Mouse (Mus musculus) G1E (cell line): Measurements from ENCODE around the gene Bach1. TPM values are rescaled to one million over a fixed set of nuclear protein-coding genes. Genes with fewer than 3 reads are reported as not detected.

ENCODE experiments used
- ATAC-seq: 2 replicates; pipeline ENCODE4 v1.8.0; 2016; ENCODE audit warnings: mild to moderate bottlenecking; ENCODE audit not compliant: insufficient number of reproducible peaks, poor library complexity, low FRiP score, severe bottlenecking; ENCODE audit errors: extremely low read depth
- DNase-seq: peaks from one replicate; pipeline ENCODE4 v3.0.0; 2012; ENCODE audit warnings: low spot score
- H3K27me3 ChIP-seq: 2 replicates; pipeline ENCODE4 v1.6.1; 2012; ENCODE audit warnings: mild to moderate bottlenecking, low read length, inconsistent platforms; ENCODE audit not compliant: insufficient read depth
- H3K36me3 ChIP-seq: replicated peaks from 2 replicates; pipeline ENCODE3; 2012; ENCODE audit warnings: mild to moderate bottlenecking, inconsistent platforms
- H3K4me1 ChIP-seq: 2 replicates; pipeline ENCODE4 v1.6.1; 2012; ENCODE audit warnings: low read depth, low read length, inconsistent platforms, mixed read lengths; ENCODE audit not compliant: insufficient read depth
- H3K4me3 ChIP-seq: 2 replicates; pipeline ENCODE4 v1.5.1; 2012; ENCODE audit warnings: low read depth, mild to moderate bottlenecking, inconsistent platforms, low read length, moderate library complexity, mixed read lengths
- H3K9me3 ChIP-seq: replicated peaks from 2 replicates; pipeline ENCODE4 v1.6.1; 2012; ENCODE audit warnings: inconsistent platforms
- CTCF ChIP-seq: IDR thresholded peaks from 2 replicates; pipeline ENCODE4 v1.5.1; 2012; ENCODE audit warnings: low read depth, low read length, inconsistent platforms, mixed read lengths
- GATA1 ChIP-seq: IDR thresholded peaks from 2 replicates; pipeline ENCODE4 v1.6.1; 2012; ENCODE audit warnings: borderline replicate concordance, low read length, inconsistent platforms, mixed read lengths
- GATA2 ChIP-seq: IDR thresholded peaks from 2 replicates; pipeline ENCODE4 v1.6.1; 2012; ENCODE audit warnings: low read depth, low read length, inconsistent platforms, borderline replicate concordance
- POLR2AphosphoS5 ChIP-seq: IDR thresholded peaks from 2 replicates; pipeline ENCODE4 v1.6.1; 2012; ENCODE audit warnings: low read depth, low read length, inconsistent platforms; ENCODE audit not compliant: insufficient replicate concordance
- TAL1 ChIP-seq: conservative IDR thresholded peaks from 2 replicates; pipeline ENCODE4 v1.6.1; 2012; ENCODE audit warnings: low read depth, low read length, inconsistent platforms, mixed read lengths
- polyA plus RNA-seq: library from polyadenylated mRNA; stranded (reverse); fragments of >175 nt; gene quantifications from 2 replicates; pipeline ENCODE4 v1.2.3, GENCODE M21; 2012
- total RNA-seq, 2 experiments: library from RNA; stranded (forward) in 1 of 2; stranded (reverse) in 1 of 2; fragments of 200-1000 nt in 1 of 2; fragments of >200 nt in 1 of 2; fragmentation: Nextera tagmentation in 1 of 2; gene quantifications; 2 replicates each; pipeline ENCODE4 v1.2.3; 2014 to 2017

Bach1 gene
- total and polyA plus RNA-seq, 3 experiments: 4.9 to 32.5 (median 15.7) TPM

DNA sequence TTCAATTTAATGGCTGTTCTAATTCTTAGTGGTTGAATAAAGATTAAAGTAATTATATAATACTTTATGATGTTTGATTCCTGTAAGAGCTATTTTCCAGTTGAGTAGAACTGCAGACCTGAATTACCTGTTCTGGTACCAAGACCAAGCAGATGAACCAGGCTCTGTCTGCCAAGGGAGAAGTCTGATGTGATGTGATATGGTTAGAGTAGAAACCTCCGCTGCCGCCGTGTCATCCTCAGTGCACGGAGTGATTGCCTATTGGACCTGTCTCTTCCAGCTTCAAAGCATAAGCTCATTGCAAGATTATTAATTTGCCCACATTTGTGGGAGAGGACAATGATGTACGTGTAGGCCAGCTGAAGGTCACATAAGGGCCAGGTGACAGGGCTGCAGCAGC lies 24.1 kb downstream of the Bach1 start:
- no peaks in the 10 kb centered on the region for H3K9me3 ChIP-seq
- H3K4me1 ChIP-seq: peaks cover 10% of the 10 kb centered on the region; the same call in 1 of the 2 replicates
- no peaks in the 10 kb centered on the region for H3K27me3 ChIP-seq
- H3K36me3 ChIP-seq: peaks cover 77% of the 10 kb centered on the region
- DNase-seq (no peak), ATAC-seq (no peak)
- H3K4me3 ChIP-seq: no peak overlapping the region
- TF ChIP-seq POLR2AphosphoS5 (no peak), GATA1 (no peak), TAL1 (no peak), CTCF (no peak), GATA2 (no peak)

DNA sequence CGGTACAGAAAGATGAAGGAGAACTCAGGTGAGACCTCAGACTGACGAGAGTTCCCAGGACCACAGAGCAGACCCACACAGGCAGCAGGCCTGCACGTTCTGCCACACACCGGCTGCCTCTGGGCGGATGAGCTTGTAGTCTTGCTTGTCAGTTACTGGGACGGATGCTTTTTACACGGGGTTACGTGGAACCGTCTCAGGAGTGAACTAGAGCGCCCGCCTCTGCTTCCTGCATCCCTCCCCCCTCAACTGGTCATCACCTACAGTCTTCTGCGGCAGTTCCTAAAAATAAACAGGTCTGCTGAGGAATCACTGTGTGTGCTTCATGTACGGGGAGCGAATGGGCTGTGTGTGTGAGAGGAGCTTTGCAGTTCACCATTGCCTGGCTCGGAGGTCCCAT lies 24.7 kb downstream of the Bach1 start:
- no peak for ATAC-seq
- peaks cover 5% of the 10 kb centered on the region; the same call in 1 of the 2 replicates for H3K4me1 ChIP-seq
- H3K4me3 ChIP-seq: no peak overlapping the region
- DNase-seq: no peak
- TF ChIP-seq CTCF: no peak
- no peak for TF ChIP-seq POLR2AphosphoS5
- no peak for TF ChIP-seq GATA2
- TF ChIP-seq TAL1: no peak
- no peak for TF ChIP-seq GATA1
- peaks cover 81% of the 10 kb centered on the region for H3K36me3 ChIP-seq
- H3K9me3 ChIP-seq: no peaks in the 10 kb centered on the region
- no peaks in the 10 kb centered on the region for H3K27me3 ChIP-seq

DNA sequence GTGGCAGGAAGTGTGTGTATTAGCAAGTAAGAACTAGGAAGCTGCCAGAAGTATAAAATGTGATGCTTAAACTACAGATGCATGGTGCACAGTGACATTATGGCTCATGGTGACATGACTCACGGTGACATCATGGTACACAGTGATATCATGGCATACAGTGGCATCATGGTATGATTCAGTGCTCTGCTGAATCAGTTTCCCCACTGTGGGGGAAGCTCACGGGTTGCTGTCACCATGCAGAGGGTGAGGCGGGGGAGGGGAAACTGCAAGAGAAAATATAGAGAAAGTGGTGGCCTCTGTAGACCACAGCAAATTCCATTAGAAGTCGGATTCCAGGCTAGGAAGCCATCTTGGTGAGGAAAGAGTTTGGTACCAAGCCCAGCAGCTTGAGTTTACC lies 26.1 kb downstream of the Bach1 start:
- H3K36me3 ChIP-seq: peaks cover 83% of the 10 kb centered on the region
- H3K4me1 ChIP-seq: peaks cover 4% of the 10 kb centered on the region; the same call in 1 of the 2 replicates
- H3K27me3 ChIP-seq: no peaks in the 10 kb centered on the region
- no peak overlapping the region for H3K4me3 ChIP-seq
- no peaks in the 10 kb centered on the region for H3K9me3 ChIP-seq
- no peak for ATAC-seq
- no peak for DNase-seq
- no peak for TF ChIP-seq POLR2AphosphoS5
- TF ChIP-seq CTCF: no peak
- no peak for TF ChIP-seq TAL1

DNA sequence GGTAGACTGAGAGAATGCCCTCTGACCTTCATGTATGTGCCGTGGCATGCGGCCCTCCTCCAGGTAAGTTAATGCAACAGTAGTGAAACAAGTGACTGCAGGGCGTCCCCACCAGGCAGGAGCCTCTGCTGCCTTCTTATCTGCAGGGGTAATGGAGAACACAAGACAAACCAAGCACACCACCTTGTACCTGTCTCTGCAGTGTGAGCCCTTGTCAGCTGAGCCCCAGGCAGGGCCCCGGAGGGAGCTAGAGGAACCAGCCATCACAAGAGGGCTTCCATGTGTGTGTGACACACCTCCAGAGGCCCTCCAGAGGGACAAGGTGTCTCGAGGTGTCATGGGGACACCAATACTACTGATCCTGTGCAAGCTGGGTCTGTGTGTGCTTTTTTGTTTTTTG lies 26.5 kb downstream of the Bach1 start:
- Histone ChIP-seq H3K4me1 (peaks cover 4% of the 10 kb centered on the region; the same call in 1 of the 2 replicates), H3K27me3 (no peaks in the 10 kb centered on the region), H3K9me3 (no peaks in the 10 kb centered on the region), H3K36me3 (peaks cover 83% of the 10 kb centered on the region), H3K4me3 (no peak overlapping the region)
- 0 out of 2 replicates have a peak, but pooled peaks have one; percentile 19 for ATAC-seq
- DNase-seq: no peak
- TF ChIP-seq CTCF: no peak
- no peak for TF ChIP-seq GATA2
- TF ChIP-seq GATA1: no peak
- TF ChIP-seq POLR2AphosphoS5: no peak
- no peak for TF ChIP-seq TAL1

DNA sequence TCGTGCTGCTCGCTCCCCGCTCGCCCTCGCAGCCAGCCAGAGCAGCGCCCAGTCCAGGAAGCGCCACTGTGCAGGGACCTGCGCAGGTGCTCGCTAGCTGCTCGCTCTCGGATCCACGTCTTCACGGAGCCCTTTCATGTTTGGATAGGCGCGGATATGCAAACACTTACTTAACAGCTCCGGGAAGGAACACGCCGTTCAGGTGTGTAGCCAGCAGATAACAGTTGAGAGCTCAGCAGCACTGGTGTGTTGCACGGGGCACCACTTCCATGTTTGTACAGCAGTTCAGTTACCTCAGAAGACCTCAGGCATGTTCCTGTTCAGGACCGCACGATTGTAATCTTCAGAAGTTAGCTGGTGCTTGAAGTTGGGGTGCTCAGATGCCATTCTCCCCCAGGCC lies 27.2 kb downstream of the Bach1 start:
- Histone ChIP-seq H3K9me3 (no peaks in the 10 kb centered on the region), H3K4me1 (peaks cover 4% of the 10 kb centered on the region; the same call in 1 of the 2 replicates), H3K4me3 (no peak overlapping the region), H3K36me3 (peaks cover 87% of the 10 kb centered on the region), H3K27me3 (no peaks in the 10 kb centered on the region)
- ATAC-seq: no peak
- TF ChIP-seq CTCF (no peak), GATA1 (no peak), GATA2 (no peak), TAL1 (no peak), POLR2AphosphoS5 (no peak)
- DNase-seq: no peak

DNA sequence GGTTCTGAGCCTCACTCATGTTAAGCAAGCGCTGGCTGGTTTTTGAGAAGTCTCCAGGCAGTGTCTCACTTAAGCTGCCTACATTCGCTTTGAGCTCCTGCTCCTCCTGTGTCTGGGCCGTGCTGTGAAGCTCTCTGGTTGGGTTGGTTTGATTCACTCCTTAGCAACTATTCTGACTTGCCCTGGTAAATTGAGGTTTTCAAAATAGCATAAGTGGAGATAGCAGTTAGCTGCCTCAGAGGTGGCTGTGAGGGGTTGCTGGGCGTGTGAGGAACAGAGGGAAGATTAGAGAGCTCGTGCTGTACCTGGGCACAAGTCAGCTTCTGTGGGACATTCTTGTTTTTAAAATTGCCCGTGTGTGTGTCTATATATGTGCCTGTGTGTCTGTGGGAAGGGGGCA lies 27.6 kb downstream of the Bach1 start:
- no peaks in the 10 kb centered on the region for H3K27me3 ChIP-seq
- H3K4me3 ChIP-seq: no peak overlapping the region
- H3K4me1 ChIP-seq: peaks cover 4% of the 10 kb centered on the region; the same call in 1 of the 2 replicates
- TF ChIP-seq CTCF: no peak
- no peak for TF ChIP-seq POLR2AphosphoS5
- TF ChIP-seq GATA2: no peak
- no peak for TF ChIP-seq TAL1
- TF ChIP-seq GATA1: no peak
- DNase-seq (no peak), ATAC-seq (no peak)
- H3K36me3 ChIP-seq: peaks cover 87% of the 10 kb centered on the region
- H3K9me3 ChIP-seq: no peaks in the 10 kb centered on the region

DNA sequence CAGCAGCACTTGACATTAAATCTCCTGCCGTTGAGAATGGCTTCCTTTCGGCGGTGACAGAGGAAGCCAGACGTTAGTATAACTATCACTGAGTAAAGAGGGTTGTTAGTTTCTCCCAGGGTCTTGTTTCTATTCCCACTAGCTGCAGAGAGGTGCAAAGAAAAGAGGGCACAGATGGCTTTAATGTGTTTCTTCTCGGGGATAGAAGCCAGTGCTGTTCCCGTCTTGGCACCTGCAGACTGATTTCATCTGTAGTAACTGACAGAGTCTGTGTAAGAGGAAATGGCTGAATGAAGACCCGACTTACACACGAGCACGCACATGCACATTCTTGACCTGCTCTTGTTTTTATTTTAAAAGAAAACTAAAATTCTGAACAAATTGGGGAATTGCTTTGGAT lies 28.5 kb downstream of the Bach1 start:
- TF ChIP-seq TAL1 (no peak), POLR2AphosphoS5 (no peak), GATA1 (no peak), CTCF (no peak), GATA2 (no peak)
- H3K4me3 ChIP-seq: no peak overlapping the region
- no peaks in the 10 kb centered on the region for H3K27me3 ChIP-seq
- DNase-seq (no peak), ATAC-seq (no peak)
- peaks cover 4% of the 10 kb centered on the region; the same call in 1 of the 2 replicates for H3K4me1 ChIP-seq
- H3K36me3 ChIP-seq: peaks cover 82% of the 10 kb centered on the region
- no peaks in the 10 kb centered on the region for H3K9me3 ChIP-seq
